Mouse (Mus musculus) ES-E14 (cell line): ENCODE measurements around the gene Casc1.

Source experiments
- HCFC1 ChIP-seq: IDR thresholded peaks from 2 replicates; pipeline ENCODE4 v1.6.1; 2012; ENCODE audit warnings: low read length, inconsistent platforms, borderline replicate concordance; ENCODE audit not compliant: insufficient read depth
- ZC3H11A ChIP-seq: IDR thresholded peaks from 2 replicates; pipeline ENCODE4 v1.6.1; 2012; ENCODE audit warnings: low read depth, mild to moderate bottlenecking, inconsistent platforms, low read length, borderline replicate concordance
- ZNF384 ChIP-seq: IDR thresholded peaks from 2 replicates; pipeline ENCODE4 v1.6.1; 2012; ENCODE audit warnings: low read depth, low read length, inconsistent platforms

GRCm38 (mm10) chr6:145186096-145186495 is 24.7 kb downstream of the Casc1 start:
- TF ChIP-seq ZC3H11A (no peak), HCFC1 (no peak), ZNF384 (no peak)
